Mouse (Mus musculus) lung, postnatal 0 days (tissue): ENCODE data around the gene Gm10318.

ENCODE experiments used
- CTCF ChIP-seq: IDR thresholded peaks from 2 replicates; pipeline ENCODE4 v1.5.1; 2016; ENCODE audit warnings: antibody characterized with exemption, mild to moderate bottlenecking
- EP300 ChIP-seq: IDR thresholded peaks from 2 replicates; pipeline ENCODE4 v1.6.1; 2016; ENCODE audit warnings: antibody characterized with exemption, mild to moderate bottlenecking, control low read depth

DNA sequence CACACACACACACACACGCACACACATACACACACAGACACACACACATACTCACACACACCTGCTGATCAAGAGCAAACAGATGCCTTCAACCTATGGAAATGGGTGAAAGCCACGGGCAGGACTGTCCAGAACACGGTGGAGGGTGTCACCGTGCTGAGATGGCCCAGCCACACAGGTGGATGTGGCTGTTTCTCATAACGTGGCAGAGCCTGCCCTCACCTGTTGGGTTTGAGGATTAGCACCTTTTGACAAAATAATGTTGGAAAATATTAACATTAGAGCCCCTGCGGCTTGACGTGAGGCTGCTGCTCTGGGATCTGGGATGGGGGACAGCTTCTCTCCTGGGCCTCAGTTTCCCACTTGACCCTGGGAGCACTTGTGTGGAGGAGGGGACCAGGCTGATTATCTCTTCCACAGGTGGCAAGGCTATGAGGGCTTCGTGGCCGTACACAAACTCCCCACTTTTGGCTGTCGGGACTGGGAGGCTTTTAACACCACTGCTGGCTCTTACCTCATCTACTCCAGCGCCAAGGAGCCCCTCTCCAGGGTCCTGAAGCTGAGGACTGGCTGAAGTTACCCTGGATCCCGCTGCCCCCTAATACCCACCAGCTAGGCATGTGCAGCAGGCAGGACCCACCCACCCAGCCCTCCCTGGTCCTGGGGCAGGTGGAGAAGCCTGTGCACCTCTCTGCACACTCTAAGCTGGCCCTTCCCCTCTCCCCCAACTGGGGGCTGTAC, 33.5 kb downstream of the Gm10318 start:
- TF ChIP-seq CTCF (peak; percentile 51), EP300 (no peak)
